Mouse (Mus musculus) T-helper 2 cell (primary cell): Measurements from ENCODE around the gene Aff1.

Experiments
- in situ Hi-C: fragments of 300-600 bp; cut with MboI, MseI; formaldehyde crosslinking; loops from one replicate; pipeline ENCODE4 v1.15.1; 2025; ENCODE audit warnings: high pct_unique_total_duplicates

Aff1 gene

GRCm38 (mm10) chr5:103725268-103726149 lies 33.3 kb downstream of the Aff1 start:
- in situ Hi-C loops, result no loop called here

- in situ Hi-C loops, result no loop called here
Observed at GRCm38 (mm10) chr5:103726281-103726938, 34.2 kb downstream of the Aff1 start.

- in situ Hi-C loops, result no loop called here
Observed at GRCm38 (mm10) chr5:103727777-103728395, 35.7 kb downstream of the Aff1 start.

- in situ Hi-C loops, result no loop called here
Observed at GRCm38 (mm10) chr5:103729225-103729624, 37.1 kb downstream of the Aff1 start.

GRCm38 (mm10) chr5:103730142-103730541 lies 38.0 kb downstream of the Aff1 start:
- in situ Hi-C loops, result no loop called here

- in situ Hi-C loops, result no loop called here
Observed at GRCm38 (mm10) chr5:103730727-103731126, 38.6 kb downstream of the Aff1 start.

- in situ Hi-C loops, result no loop called here
Observed at GRCm38 (mm10) chr5:103732581-103732980, 40.4 kb downstream of the Aff1 start.

GRCm38 (mm10) chr5:103735411-103736112 lies 43.4 kb downstream of the Aff1 start:
- in situ Hi-C loops, result no loop called here

- in situ Hi-C loops, result no loop called here
Observed at GRCm38 (mm10) chr5:103736553-103737207, 44.5 kb downstream of the Aff1 start.

- in situ Hi-C loops, result no loop called here
Observed at GRCm38 (mm10) chr5:103737208-103738066, 45.3 kb downstream of the Aff1 start.

- in situ Hi-C loops, result no loop called here
Observed at GRCm38 (mm10) chr5:103738509-103738908, 46.3 kb downstream of the Aff1 start.

- in situ Hi-C loops, result no loop called here
Observed at GRCm38 (mm10) chr5:103739163-103739562, 47.0 kb downstream of the Aff1 start.

- in situ Hi-C loops, result loop anchor here (5.0 kb wide), 1 partner anchor 43 kb away; no protein-coding TSS in a partner anchor
Observed at GRCm38 (mm10) chr5:103740093-103740902, 48.1 kb downstream of the Aff1 start.

GRCm38 (mm10) chr5:103740903-103741246 lies 48.7 kb downstream of the Aff1 start:
- in situ Hi-C loops, result loop anchor here (5.0 kb wide), 1 partner anchor 44 kb away; no protein-coding TSS in a partner anchor

- in situ Hi-C loops, result loop anchor here (5.0 kb wide), 1 partner anchor 44 kb away; no protein-coding TSS in a partner anchor
Observed at GRCm38 (mm10) chr5:103741443-103741842, 49.3 kb downstream of the Aff1 start.

GRCm38 (mm10) chr5:103741992-103742391 lies 49.8 kb downstream of the Aff1 start:
- in situ Hi-C loops, result loop anchor here (5.0 kb wide), 1 partner anchor 45 kb away; no protein-coding TSS in a partner anchor

GRCm38 (mm10) chr5:103744531-103744930 lies 52.4 kb downstream of the Aff1 start:
- in situ Hi-C loops, result loop anchor here (5.0 kb wide), 1 partner anchor 47 kb away; no protein-coding TSS in a partner anchor

GRCm38 (mm10) chr5:103745635-103746034 lies 53.5 kb downstream of the Aff1 start:
- in situ Hi-C loops, result no loop called here

GRCm38 (mm10) chr5:103746561-103747085 lies 54.4 kb downstream of the Aff1 start:
- in situ Hi-C loops, result no loop called here
